Mouse (Mus musculus) ES-CJ7 (cell line): ENCODE results near the gene Gm7970.
"Not testable (repeated sequence)": the region's sequence is repeated elsewhere in the genome, so short reads cannot be mapped to it uniquely, and the experiment has no call there.

ENCODE experiments used
- DNase-seq: peaks from one replicate; pipeline ENCODE4 v3.0.0; 2011; ENCODE audit warnings: low read depth, low spot score

Gene Gm7970

GRCm38 (mm10) chr14:41555483-41555882, at the start of gene Gm7970:
TSS of gene Gm7970 (minus strand) at chr14:41555583.
- DNase-seq: not testable (repeated sequence)

- DNase-seq: not testable (repeated sequence)
These were observed 45.6 kb upstream of the Gm7970 start for GRCm38 (mm10) chr14:41600935-41601334.

- peak; percentile 66 for DNase-seq
These were observed 31.0 kb upstream of the Gm7970 start for GRCm38 (mm10) chr14:41586346-41586745.

GRCm38 (mm10) chr14:41572911-41573310, 17.5 kb upstream of the Gm7970 start, which contains the start of gene 1700049E17Rik2:
TSS of gene 1700049E17Rik2 (plus strand) at chr14:41573211.
- DNase-seq: not testable (repeated sequence)

- not testable (repeated sequence) for DNase-seq
These were observed 30.7 kb downstream of the Gm7970 start for GRCm38 (mm10) chr14:41524695-41525094.

GRCm38 (mm10) chr14:41520683-41521082, 34.7 kb downstream of the Gm7970 start:
- peak; percentile 8 for DNase-seq
